Mouse (Mus musculus) embryonic facial prominence, embryonic 11.5 days (tissue): ENCODE measurements around the gene Dcaf12. TPM values are rescaled to one million over a fixed set of nuclear protein-coding genes. Genes with fewer than 3 reads are reported as not detected.

Experiments used
- ATAC-seq: fragments of 200-750 bp; cut with Nextera tagmentation; replicated peaks from 2 replicates; pipeline ENCODE4 v1.8.0; 2017; ENCODE audit warnings: low read depth; ENCODE audit not compliant: insufficient number of reproducible peaks, low FRiP score, low TSS enrichment
- DNase-seq: peaks from one replicate; pipeline ENCODE4 v3.0.0-alpha.2; 2015; ENCODE audit warnings: low spot score
- H3K27ac ChIP-seq: fragments of 300-500 bp; sonication (generic); replicated peaks from 2 replicates; pipeline ENCODE4 v1.5.1; 2014; ENCODE audit warnings: mild to moderate bottlenecking, low read depth, low read length, control low read depth
- H3K27me3 ChIP-seq: fragments of 300-500 bp; sonication (generic); 2 replicates; pipeline ENCODE4 v1.6.1; 2014; ENCODE audit warnings: mild to moderate bottlenecking, low read length, moderate library complexity, mixed read lengths; ENCODE audit not compliant: control insufficient read depth, insufficient read depth
- H3K36me3 ChIP-seq: fragments of 300-500 bp; sonication (generic); replicated peaks from 2 replicates; pipeline ENCODE4 v1.6.1; 2014; ENCODE audit warnings: low read depth, mild to moderate bottlenecking, low read length, moderate library complexity, mixed read lengths; ENCODE audit not compliant: control insufficient read depth, insufficient read depth
- H3K4me1 ChIP-seq: fragments of 300-500 bp; sonication (generic); 2 replicates; pipeline ENCODE4 v1.6.1; 2014; ENCODE audit warnings: low read length, mixed read lengths; ENCODE audit not compliant: control insufficient read depth, insufficient read depth
- H3K4me2 ChIP-seq: fragments of 300-500 bp; sonication (generic); 2 replicates; pipeline ENCODE4 v1.6.1; 2014; ENCODE audit warnings: low read depth, mild to moderate bottlenecking, control low read depth, low read length, moderate library complexity
- H3K4me3 ChIP-seq: fragments of 300-500 bp; sonication (generic); 2 replicates; pipeline ENCODE4 v1.5.1; 2014; ENCODE audit warnings: low read depth, low read length, control low read depth
- H3K9ac ChIP-seq: fragments of 300-500 bp; sonication (generic); replicated peaks from 2 replicates; pipeline ENCODE4 v1.6.1; 2014; ENCODE audit warnings: mild to moderate bottlenecking, control low read depth, low read length
- H3K9me3 ChIP-seq: fragments of 300-500 bp; sonication (generic); replicated peaks from 2 replicates; pipeline ENCODE4 v1.6.1; 2016; ENCODE audit warnings: mild to moderate bottlenecking, low read length, inconsistent platforms, mixed read lengths; ENCODE audit not compliant: control insufficient read depth
- WGBS: fragments of 180-500 bp; shearing (Covaris S2); extraction: QIAGEN DNeasy Blood & Tissue Kit; methylation state at CpG from one replicate; pipeline ENCODE4 v1.1.7; 2014; 5-methylcytosine and 5-hydroxymethylcytosine counted together
- polyA plus RNA-seq: library from polyadenylated mRNA; unstranded; fragments of >200 nt; fragmentation: Nextera tagmentation; extraction: Ambion mirVana; gene quantifications from 2 replicates; pipeline ENCODE4 v1.2.1, GENCODE M21; 2014

Dcaf12 gene
- polyA plus RNA-seq, 1 experiment from 2014 or later, result 48.3 TPM

DNA sequence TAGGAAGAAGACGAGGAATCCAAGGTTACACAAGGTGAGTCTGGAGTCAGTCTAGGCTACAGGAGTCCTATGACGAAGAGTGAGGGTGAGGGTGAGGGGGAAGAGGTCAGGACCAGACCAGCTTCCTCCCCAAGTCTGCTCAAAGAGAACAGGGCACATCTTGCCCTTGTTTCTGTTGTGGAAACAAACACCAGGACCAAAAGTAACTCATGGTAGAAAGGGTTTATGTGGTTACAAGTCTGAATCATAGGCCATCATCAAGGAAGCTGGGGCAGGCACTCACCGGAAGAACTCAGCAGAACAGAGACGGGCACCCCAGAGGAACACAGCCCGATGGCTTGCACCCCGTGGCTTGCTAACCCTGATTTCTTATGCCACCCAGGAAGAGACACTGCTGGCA lies 12.2 kb upstream of the Dcaf12 start:
- H3K4me3 ChIP-seq, result no peak overlapping the region
- 93% methylated on average over 6 of the region's 6 CpGs for WGBS
- DNase-seq, result no peak

DNA sequence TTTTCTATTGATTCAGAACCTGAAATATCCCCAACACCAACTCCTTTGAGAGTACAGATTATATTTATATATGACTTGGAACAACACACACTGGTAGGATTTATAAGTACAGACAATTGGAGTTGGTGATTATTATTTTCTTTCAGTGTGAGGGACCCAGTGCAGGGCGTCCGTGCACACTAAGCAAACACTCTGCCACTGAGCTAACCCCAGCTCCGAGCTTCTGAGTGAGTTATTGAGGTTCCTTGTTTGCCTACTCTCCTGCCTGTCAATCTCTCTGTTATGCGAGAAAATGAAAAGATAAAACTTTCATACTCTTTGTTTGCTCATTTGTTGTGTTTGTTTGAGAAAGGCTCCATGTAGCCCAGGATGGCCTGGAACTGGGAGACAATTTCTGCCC lies 6.3 kb upstream of the Dcaf12 start:
- Histone ChIP-seq H3K9me3 (no peaks in the 10 kb centered on the region), H3K4me3 (no peak overlapping the region), H3K4me2 (no peak overlapping the region), H3K27ac (no peak overlapping the region), H3K4me1 (no peaks in the 10 kb centered on the region), H3K27me3 (no peaks in the 10 kb centered on the region), H3K36me3 (no peaks in the 10 kb centered on the region), H3K9ac (no peak overlapping the region)
- WGBS, result 71% methylated on average over 4 of the region's 4 CpGs
- DNase-seq, result no peak
- no peak for ATAC-seq

More for the DNA sequence above, 12.2 kb upstream of the Dcaf12 start:
- H3K36me3 ChIP-seq, result no peaks in the 10 kb centered on the region
- no peaks in the 10 kb centered on the region for H3K27me3 ChIP-seq
- H3K9me3 ChIP-seq, result no peaks in the 10 kb centered on the region
- H3K4me2 ChIP-seq, result no peak overlapping the region
- no peak overlapping the region for H3K9ac ChIP-seq
- no peaks in the 10 kb centered on the region for H3K4me1 ChIP-seq
- ATAC-seq, result no peak
- no peak overlapping the region for H3K27ac ChIP-seq

DNA sequence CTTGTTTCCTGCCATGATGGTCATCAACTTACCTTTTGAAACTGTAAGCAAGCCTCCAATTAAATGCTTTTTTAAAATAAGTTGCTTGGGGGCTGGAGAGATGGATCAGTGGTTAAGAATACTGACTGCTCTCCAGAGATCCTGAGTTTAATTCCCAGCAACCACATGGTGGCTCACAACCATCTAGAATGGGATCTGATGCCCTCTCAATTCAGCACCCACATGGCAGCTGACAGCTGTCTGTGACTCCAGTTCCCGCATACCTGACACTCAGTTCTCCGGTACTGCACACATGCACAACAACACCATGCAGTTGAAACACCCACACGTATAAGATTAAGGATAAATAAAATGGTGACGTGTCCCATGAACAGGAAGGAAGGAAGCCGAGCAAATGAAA lies 3.6 kb upstream of the Dcaf12 start:
- Histone ChIP-seq H3K27me3 (no peaks in the 10 kb centered on the region), H3K9ac (no peak overlapping the region), H3K9me3 (no peaks in the 10 kb centered on the region), H3K36me3 (no peaks in the 10 kb centered on the region), H3K27ac (no peak overlapping the region), H3K4me1 (no peaks in the 10 kb centered on the region), H3K4me3 (no peak overlapping the region), H3K4me2 (no peak overlapping the region)
- ATAC-seq, result no peak
- DNase-seq, result no peak
- 90% methylated on average over 5 of the region's 5 CpGs for WGBS

DNA sequence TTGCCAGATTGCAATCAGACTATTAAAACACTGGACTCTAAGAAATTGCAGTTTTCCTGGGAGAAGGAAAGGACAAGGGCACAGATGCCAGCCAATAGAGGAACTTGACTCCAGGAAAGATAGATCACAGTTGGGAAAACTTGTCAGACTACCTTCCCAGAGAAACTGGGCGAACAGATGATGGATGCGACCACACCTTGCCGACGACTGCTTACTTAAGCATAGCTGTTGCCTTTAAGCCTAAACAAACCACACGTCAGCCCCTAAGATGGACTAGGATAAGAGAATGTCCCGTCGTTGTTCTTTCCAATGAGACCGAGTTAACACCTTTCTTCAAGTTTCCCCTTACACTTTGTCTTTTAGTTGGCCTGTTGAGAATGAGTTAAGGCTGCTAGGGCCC lies 484 bp upstream of the Dcaf12 start:
- Histone ChIP-seq H3K9ac (peak overlapping the region; percentile 52), H3K4me3 (peak overlapping the region; percentile 97), H3K27ac (no peak overlapping the region), H3K9me3 (no peaks in the 10 kb centered on the region), H3K36me3 (no peaks in the 10 kb centered on the region), H3K4me2 (peak overlapping the region; percentile 65), H3K27me3 (no peaks in the 10 kb centered on the region), H3K4me1 (no peaks in the 10 kb centered on the region)
- 59% methylated on average over 8 of the region's 8 CpGs for WGBS
- DNase-seq, result no peak
- ATAC-seq, result no peak

DNA sequence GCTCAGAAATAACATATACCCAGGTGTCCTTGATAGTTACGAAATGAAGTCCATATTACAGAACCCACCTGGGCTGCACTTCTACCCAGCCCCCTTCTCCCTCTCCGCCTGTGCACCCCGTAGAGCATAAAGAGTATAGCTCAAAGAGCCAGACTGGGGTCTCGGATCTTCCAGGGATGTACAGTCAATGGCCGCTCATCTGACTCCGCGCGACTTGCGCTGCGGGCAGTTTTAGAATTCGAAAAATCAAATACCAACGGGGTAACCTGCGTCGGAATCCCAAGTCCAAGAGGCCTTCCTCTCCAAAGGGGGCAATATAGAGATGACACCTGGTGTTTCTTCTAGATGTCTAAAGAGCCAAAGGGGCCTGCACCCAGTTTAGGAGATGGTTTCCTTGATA lies 967 bp downstream of the Dcaf12 start:
- WGBS, result 18% methylated on average over 14 of the region's 14 CpGs
- no peak for ATAC-seq
- no peak for DNase-seq

DNA sequence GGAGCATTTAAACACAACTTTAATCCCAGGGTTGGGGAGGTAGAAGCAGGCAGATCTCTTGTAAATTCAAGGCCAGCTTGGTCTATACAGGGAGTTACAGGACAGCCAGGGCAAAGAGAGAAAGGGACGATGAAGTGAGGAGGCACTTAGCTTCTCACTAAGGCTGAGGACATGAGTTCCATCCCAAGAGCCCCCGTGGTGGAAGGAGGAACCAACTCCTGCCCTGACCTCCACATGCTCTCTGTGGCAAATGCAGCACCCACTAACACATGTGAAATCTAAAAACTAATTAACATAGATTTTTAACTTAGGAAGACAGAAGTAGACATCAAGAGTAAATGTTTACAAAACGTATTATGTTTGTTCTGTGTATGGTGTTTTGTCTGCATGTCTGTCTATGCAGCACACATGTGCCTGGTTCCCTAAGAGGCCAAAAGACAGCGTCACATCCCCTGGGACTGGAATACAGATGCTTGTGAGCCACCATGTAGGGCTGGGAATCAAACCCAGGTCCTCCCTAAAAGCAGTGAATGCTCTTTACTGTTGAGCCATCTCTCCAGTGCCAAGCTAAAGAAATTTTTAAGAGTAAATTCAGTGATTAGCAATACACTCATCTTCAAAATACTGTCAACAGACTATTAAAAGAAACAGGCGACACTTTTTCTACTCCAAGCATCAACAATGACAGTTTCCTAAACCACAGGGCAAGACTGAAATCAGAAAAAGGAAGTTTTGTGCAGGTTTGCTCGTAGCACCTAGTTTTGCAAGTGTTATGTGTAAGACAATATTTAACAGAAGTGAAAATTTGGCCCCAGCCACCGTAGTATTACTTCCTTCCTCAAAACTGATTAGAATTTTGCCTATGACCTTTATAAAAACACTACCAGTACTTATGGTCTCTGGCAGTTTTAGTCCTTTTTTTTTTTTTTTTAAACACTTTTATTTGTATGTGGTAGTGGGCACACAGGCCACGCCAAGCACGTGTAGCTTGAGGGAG lies 3.8 kb downstream of the Dcaf12 start:
- H3K4me3 ChIP-seq, result no peak overlapping the region
- WGBS, result 89% methylated on average over 9 of the region's 9 CpGs
- no peaks in the 10 kb centered on the region; the same call in 1 of the 2 replicates for H3K36me3 ChIP-seq
- no peak overlapping the region for H3K9ac ChIP-seq
- DNase-seq (no peak), ATAC-seq (no peak)
- H3K27ac ChIP-seq, result no peak overlapping the region
- H3K4me1 ChIP-seq, result no peaks in the 10 kb centered on the region
- no peak overlapping the region for H3K4me2 ChIP-seq
- H3K9me3 ChIP-seq, result no peaks in the 10 kb centered on the region
- no peaks in the 10 kb centered on the region for H3K27me3 ChIP-seq

More for the DNA sequence above, 967 bp downstream of the Dcaf12 start:
- Histone ChIP-seq H3K36me3 (no peaks in the 10 kb centered on the region), H3K27me3 (no peaks in the 10 kb centered on the region), H3K27ac (peak overlapping the region; percentile 78; the same call in 1 of the 2 replicates), H3K4me3 (peak overlapping the region; percentile 97), H3K9me3 (no peaks in the 10 kb centered on the region), H3K9ac (peak overlapping the region; percentile 95), H3K4me2 (peak overlapping the region; percentile 65), H3K4me1 (no peaks in the 10 kb centered on the region)

DNA sequence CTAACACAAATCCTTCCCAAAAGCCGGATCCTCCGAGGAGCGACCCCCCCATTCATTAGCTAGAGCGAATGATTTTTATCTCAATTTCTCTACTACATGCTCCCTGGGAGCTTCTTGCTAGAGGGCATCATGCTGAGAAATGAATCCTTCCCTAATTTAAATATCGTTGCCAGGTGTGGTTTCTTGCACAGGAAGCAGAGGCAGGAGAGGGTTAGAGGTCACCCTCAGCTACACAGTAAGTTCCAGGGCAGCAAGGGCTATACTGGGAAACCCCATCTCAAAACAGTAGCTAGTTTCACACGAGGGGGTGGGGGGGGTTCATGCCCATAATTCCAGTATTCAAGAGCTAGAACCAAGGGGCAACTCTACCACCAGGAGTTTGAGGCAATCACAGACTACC lies 7.3 kb downstream of the Dcaf12 start:
- ATAC-seq (no peak), DNase-seq (no peak)
- WGBS, result 68% methylated on average over 6 of the region's 6 CpGs
- H3K9me3 ChIP-seq, result no peaks in the 10 kb centered on the region
- H3K4me1 ChIP-seq, result no peaks in the 10 kb centered on the region
- H3K9ac ChIP-seq, result no peak overlapping the region
- no peaks in the 10 kb centered on the region; the same call in 1 of the 2 replicates for H3K36me3 ChIP-seq
- H3K27ac ChIP-seq, result no peak overlapping the region
- no peak overlapping the region for H3K4me2 ChIP-seq
- no peaks in the 10 kb centered on the region for H3K27me3 ChIP-seq
- no peak overlapping the region for H3K4me3 ChIP-seq

DNA sequence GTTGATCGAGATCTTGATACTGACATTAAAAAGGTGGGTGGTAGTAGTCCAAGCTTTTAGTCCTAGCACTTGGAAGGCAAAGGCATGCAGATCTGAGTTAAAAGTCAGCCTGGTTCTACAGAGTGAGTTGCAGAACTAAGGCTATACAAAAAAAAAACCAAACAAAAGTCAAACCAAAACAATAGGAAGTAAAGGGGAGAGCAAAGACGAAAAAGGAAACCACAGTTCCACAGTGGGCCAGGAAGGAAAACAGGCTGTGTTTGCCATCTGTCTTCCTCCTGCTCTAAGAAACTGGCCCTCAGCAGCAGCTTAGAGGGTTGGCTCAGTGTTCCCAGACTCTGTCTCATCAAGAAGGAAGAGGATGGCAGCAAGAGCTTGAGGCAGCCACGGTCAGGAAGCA lies 10.4 kb downstream of the Dcaf12 start:
- Histone ChIP-seq H3K4me3 (no peak overlapping the region), H3K36me3 (no peaks in the 10 kb centered on the region; the same call in 1 of the 2 replicates), H3K9ac (no peak overlapping the region), H3K4me1 (no peaks in the 10 kb centered on the region), H3K27me3 (no peaks in the 10 kb centered on the region), H3K9me3 (no peaks in the 10 kb centered on the region), H3K4me2 (no peak overlapping the region), H3K27ac (no peak overlapping the region)
- DNase-seq (no peak), ATAC-seq (no peak)
- WGBS, result 63% methylated on average over 3 of the region's 3 CpGs
